Mouse (Mus musculus): Measurements from ENCODE around the gene Gm21970. TPM values are rescaled to one million over a fixed set of nuclear protein-coding genes. Genes with fewer than 3 reads are reported as not detected.

Gm21970 gene
- total RNA-seq, 4 experiments from 2014 or later: not detected

GRCm38 (mm10) chr16:91372577-91373472 lies 18.7 kb upstream of the Gm21970 start, which contains the start of gene Ifnar2:
Gene Ifnar2, plus strand, starts transcription at chr16:91372783.
- peak; percentile 83 for DNase-seq (ENCODE audit: low spot score)

- DNase-seq (ENCODE audit: low spot score): no peak
Observed at GRCm38 (mm10) chr16:91373473-91374252, 17.9 kb upstream of the Gm21970 start.

GRCm38 (mm10) chr16:91374253-91374634 lies 17.3 kb upstream of the Gm21970 start:
- no peak for DNase-seq (ENCODE audit: low spot score)

GRCm38 (mm10) chr16:91376701-91377100 lies 14.8 kb upstream of the Gm21970 start:
- DNase-seq (ENCODE audit: low spot score): no peak

GRCm38 (mm10) chr16:91378431-91378986 lies 13.0 kb upstream of the Gm21970 start:
- no peak for DNase-seq (ENCODE audit: low spot score)

GRCm38 (mm10) chr16:91378991-91379390 lies 12.5 kb upstream of the Gm21970 start:
- DNase-seq (ENCODE audit: low spot score): no peak

- no peak for DNase-seq (ENCODE audit: low spot score)
Observed at GRCm38 (mm10) chr16:91379412-91379811, 12.1 kb upstream of the Gm21970 start.

GRCm38 (mm10) chr16:91380151-91380550 lies 11.4 kb upstream of the Gm21970 start:
- DNase-seq (ENCODE audit: low spot score): no peak

- no peak for DNase-seq (ENCODE audit: low spot score)
Observed at GRCm38 (mm10) chr16:91381606-91382005, 9.9 kb upstream of the Gm21970 start.

GRCm38 (mm10) chr16:91382261-91382790 lies 9.2 kb upstream of the Gm21970 start:
- no peak for DNase-seq (ENCODE audit: low spot score)

GRCm38 (mm10) chr16:91384221-91384620 lies 7.3 kb upstream of the Gm21970 start:
- DNase-seq (ENCODE audit: low spot score): no peak

- DNase-seq (ENCODE audit: low spot score): peak; percentile 83
Observed at GRCm38 (mm10) chr16:91385621-91386020, 5.9 kb upstream of the Gm21970 start.

- DNase-seq (ENCODE audit: low spot score): no peak
Observed at GRCm38 (mm10) chr16:91386419-91387120, 5.0 kb upstream of the Gm21970 start.

- DNase-seq (ENCODE audit: low spot score): no peak
Observed at GRCm38 (mm10) chr16:91387121-91387486, 4.4 kb upstream of the Gm21970 start.

- DNase-seq (ENCODE audit: low spot score): no peak
Observed at GRCm38 (mm10) chr16:91390100-91390499, 1.4 kb upstream of the Gm21970 start.

- no peak for DNase-seq (ENCODE audit: low spot score)
Observed at GRCm38 (mm10) chr16:91394826-91395410, 3.4 kb downstream of the Gm21970 start.

GRCm38 (mm10) chr16:91395633-91396392 lies 4.3 kb downstream of the Gm21970 start:
- DNase-seq (ENCODE audit: low spot score): no peak

- DNase-seq (ENCODE audit: low spot score): no peak
Observed at GRCm38 (mm10) chr16:91396844-91397537, 5.5 kb downstream of the Gm21970 start.

GRCm38 (mm10) chr16:91398030-91398429 lies 6.5 kb downstream of the Gm21970 start:
- no peak for DNase-seq (ENCODE audit: low spot score)

- DNase-seq (ENCODE audit: low spot score): no peak
Observed at GRCm38 (mm10) chr16:91398944-91399343, 7.4 kb downstream of the Gm21970 start.
